Mouse (Mus musculus): ENCODE measurements at regions not wholly inside any gene's neighbourhood (a gene's known extent, or its start where the extent isn't known, plus 50 kb on each side); places are given as distances from the start of the nearest gene placed in this dataset.
A peak's percentile ranks its signal among the peaks of the same experiment; 100 is the strongest.

DNA sequence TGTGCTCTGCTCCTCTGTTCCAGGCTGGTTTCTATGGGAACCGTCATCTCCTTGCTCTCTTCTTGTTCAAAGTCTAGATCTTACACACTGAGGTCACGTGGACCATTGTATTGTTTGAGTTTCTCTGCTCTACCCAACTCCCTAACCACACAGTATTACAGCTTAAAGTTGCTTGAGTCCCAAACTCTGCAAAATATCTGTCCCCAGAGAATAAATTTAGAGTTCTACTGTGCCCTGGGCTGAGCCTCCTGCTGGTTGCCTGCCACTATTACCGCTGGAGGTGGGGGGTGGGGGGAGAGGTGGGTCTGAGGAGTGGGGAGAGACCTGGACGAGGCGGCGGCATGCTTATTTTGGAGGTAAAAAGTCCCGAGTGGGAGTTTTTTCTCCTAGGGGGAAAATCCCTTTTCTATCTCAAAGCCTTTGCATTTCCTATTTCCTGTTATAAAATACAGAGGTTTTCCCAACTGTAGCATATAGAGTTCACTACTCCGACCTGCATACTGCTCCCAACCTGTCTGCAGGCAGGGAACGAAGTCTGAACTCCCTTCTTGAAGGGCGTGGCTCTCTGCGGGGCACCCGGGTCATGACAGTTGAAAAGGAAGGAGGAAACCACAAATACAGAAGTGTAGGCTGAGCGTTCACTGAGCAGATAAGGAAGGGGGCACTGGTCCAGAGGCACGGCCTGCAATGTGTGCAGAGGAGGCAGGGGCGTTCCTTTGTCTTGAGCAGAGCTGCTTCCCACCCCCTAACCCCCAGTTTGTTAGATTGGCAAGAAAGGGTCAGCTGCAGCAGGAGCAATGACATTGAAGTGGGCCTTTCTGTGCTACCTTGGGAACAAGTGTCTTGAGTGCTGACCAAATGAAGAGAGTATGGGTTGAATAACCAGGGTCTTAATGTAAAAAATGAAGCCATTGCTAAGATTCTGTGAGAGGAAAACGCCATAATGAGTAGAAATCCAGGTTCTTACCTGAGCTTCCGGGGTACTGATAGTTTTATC is 188.7 kb downstream of the Akap7 start:
- no peak for DNase-seq (ENCODE audit: low spot score in 2 of 2)

DNA sequence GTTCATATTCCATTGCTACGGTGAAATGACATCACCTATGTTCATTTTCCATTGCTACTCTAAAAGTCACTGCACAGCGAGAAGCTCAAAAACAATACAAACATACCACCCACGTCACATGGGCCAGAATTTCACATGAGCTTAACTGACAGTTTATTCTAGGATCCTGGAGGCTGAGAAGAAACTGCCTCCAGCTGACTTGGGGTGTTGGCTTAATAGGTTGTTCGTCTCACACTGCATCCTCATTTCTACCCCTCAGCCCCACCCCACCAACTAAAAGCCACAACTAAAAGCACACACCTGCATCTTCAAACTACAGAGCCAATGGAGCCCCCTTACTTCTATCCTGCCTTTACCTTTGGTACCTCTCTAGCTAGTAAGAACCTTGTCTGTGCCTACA is 187.0 kb upstream of the Arg1 start:
- no peak for DNase-seq (ENCODE audit: low spot score in 2 of 2)

DNA sequence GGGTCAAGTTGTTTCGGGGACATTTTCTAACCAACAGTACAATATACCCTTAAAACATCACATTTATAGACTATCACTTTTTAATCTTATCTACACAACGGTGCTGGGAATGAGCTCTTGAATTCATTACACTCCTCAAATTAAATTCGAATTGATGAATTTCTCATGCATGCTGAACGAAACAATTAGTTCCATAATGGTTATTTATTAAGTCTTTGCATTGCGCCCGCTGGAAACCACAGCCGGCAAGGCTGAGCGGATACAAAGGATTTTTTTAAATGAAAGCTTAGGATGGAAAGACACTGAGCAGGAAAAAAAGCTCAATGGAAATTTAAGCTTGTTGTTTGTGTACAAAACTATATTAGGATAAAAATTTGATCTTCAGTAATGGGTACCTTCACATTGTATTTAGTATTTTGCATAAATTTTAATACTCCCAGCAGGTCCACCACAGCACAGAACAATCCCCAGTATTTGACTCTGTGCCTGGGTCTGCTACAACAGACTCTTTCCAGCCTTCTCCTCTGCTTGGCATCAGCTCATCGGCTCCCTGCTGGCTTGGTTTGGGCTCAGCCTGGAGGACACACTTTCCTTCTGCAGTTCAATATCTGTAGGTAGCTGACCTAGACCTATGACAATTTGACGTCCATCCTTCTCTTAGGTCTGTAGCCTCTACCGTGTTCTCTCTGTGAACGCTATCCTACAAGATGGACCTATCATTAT is 185.3 kb upstream of the Arg1 start:
- DNase-seq (ENCODE audit: low spot score in 2 of 2) = no peak

DNA sequence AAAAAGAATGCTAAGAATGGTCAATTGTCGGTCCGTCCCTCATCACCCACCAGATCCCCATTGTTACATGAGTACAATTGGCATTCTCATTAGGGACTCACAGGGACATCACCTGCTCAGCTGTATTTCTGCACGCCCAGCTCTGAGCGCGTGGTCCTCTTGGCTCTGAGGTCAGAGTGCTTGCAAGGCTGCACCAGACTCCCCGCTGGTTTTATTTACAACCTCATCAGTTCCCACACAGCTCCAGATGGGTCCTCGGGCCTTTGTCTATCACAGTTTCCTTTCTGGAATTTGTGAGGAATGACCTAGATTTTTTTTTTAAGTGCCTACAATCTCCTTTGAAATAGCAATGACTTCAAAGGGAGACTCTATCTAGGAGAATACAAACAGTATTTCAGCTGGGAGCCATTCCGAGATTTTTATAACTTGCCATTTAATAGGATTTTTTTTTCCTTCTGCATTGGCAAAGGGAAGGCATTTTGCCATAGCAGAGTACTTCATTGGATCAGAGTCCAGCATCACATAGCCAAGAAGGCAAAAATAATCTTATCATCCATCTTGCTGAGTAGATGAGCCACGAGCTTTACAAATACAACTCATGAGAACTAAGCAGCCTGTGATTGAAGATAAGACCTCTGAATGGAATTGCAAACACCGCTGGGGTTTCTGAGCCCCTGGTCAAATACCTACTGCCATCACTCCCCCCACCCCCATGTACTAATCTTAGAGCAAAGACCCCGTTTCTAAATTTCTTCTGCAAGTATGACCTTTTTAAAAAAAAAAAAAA is 184.5 kb upstream of the Arg1 start:
- peak in 1 of 2 experiments; percentile 30 for DNase-seq (ENCODE audit: low spot score in 2 of 2)

DNA sequence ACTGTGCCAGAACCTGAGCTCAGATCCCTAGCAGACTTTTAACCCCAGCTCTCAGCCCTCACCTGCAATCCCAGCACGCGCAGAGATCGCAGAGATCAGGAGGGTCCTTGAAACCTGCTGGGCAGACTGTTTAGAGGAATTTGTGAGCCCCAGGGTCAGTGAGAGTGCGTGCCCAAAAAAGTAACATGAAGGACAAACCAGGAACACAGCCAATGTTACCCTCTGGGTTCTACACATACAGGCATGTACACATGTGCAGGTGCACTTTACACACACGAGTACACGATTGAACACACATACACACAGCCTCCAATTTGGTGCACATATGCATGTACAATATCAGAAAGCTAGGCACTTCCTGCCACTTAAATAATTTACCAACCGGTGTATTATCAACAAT is 183.9 kb upstream of the Arg1 start:
- no peak for DNase-seq (ENCODE audit: low spot score in 2 of 2)

DNA sequence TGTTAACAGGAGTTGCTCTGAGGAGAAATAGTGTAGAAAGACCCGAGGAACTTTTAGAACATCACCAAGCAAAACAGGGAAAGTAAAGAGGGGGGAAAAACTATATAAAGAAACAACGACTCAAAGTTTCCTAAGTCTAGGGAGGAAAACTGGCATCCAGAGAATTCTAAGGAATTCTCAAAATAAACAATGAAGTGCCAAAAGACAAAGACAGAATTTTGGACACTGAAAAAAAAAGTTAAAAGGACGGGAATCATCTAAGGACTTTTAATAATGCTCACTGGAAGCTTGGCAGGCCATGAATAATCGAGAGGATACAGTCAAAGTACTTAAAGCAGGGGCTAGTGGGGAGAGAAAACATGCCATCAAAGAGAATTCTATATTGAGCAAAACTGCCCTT is 170.8 kb upstream of the Arg1 start:
- DNase-seq (ENCODE audit: low spot score in 2 of 2) = no peak

DNA sequence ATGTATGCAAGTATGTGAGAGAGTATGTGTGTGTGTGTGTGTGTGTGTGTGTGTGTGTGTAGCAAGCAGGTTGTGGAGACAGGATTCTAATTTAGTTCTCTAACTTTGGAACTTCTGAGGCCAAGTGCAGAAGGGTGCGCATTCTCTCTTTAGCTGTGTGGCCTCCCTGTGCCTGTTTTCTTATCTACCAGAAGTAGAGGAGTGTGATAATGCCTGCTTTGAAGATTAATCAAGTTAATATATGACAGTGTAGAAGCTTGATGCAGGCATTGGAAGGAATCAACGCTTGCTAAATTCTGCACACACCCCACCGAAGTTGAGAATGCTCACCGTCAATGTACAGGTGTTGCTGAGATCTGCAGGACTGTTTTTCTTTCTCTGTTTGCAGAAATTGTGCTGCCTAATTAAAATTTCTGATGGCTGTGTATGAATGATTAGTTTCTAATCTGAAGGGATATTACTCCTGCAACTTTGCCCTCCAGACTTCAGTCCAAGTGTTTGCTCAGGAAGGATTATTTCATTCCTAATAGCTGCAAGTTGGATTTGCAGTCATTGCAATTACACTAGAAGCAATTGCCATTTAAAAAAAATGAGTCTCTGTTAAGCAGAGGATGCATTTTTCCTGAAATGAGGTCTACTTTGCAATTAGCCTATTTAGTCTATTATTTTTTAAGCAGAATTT is 162.6 kb upstream of the Arg1 start:
- no peak for DNase-seq (ENCODE audit: low spot score in 2 of 2)

DNA sequence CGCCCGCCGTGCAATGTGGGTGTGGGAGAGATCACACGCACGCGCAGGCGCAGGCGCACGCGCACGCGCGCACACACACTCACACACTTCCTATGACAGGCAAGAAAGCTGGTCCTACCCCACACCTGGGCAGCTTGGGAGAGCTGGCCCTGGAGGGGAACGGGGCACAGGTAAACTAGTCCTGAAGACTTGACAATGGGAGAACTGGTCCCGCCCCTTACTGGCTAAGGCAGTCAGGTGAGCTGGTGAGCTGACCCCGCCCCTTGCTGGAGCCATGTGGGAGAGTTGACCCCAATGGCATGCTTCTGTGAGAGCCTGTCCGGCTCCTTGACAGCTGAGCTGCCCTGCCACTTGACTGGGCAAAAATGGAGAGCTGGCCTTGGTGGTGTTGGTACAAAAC is 159.5 kb upstream of the Arg1 start:
- no peak for DNase-seq (ENCODE audit: low spot score in 2 of 2)

DNA sequence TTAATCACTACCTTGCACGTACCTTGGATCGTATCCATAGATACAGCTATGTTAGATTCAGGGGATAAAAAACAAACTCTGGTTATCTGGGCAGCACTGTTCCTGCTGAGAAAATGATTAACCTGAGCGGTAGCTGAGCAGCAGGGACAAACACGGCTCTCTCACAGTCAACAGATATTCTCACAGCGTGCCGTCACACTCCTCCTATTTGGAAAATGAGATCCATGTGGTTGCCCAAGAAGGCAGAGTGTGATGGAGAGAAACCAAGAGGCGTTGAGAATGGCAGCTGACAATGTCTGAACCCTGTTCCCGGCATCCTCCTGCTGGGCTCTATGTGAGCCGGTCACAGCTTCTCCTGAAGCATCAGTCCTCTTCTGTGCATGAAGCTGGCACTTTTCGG is 155.6 kb upstream of the Arg1 start:
- no peak for DNase-seq (ENCODE audit: low spot score in 2 of 2)

DNA sequence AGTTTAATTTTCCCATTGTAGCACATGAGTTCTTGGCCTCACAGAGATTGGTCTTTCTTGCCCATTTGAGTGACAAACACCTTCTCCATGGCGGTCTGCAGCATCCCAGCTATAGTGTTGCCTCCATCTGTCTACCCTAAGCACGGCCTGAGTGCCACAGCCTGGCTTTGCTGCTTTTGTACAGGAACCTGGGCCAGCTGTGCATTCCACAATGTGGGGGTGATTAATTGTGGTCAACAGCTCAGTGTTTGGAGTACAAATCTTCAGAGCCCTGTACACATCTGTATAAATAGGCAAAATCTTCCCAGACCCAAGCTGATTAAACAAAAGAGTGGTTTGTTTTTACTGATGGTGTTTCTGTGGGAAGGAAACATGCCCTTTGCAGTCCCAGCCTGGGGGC is 145.3 kb upstream of the Arg1 start:
- DNase-seq (ENCODE audit: low spot score in 2 of 2) = no peak

DNA sequence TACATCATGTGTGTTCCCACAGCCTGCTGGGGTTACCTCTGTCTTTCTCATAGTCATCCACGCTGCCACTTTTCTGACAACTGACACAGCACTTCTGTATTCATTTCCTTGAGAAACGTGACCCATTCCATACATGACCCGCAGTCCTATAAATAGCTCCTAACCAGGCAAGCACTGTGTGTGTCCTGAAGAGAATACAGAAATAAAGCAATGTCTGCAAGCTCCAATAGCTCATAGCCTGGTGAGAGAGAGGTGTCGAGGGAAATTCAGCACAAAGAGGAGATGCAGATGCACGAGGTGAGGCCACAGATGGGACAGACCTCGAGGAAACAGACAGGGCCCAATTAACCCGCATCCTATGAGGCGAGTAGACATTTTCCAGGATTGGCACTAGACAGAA is 141.0 kb upstream of the Arg1 start:
- DNase-seq (ENCODE audit: low spot score in 2 of 2) = no peak

DNA sequence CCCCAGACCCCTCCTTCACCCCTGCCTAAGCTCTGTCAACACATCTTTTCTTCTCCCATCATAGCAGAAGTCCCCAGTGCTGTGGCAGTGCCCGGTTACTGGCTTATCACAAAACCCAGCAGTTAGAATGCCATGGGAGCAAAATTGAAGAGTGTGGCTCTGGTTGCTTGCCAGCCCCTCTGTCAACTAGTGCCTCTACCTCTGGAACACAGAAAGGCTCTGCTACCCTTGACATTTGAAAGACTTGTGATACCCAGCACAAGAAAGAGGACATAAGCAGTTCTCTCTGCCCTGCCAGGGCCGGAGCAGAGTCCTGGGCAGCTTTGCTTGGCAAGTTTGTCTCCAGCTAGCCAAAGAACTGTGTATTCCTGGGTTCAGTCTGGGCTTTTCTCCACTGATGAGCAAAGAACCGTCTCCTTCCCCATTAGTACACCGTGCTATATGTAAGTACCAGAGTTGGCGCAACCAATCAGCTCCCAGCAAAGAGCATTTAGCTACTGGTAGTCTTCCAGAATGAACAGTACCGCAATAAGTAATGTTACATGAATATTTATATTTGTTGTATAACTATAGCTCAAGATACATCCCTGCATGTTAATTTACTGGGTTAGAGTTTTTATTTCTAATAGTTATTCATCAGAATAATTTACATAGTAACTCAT is 137.5 kb upstream of the Arg1 start:
- DNase-seq (ENCODE audit: low spot score in 2 of 2) = no peak

DNA sequence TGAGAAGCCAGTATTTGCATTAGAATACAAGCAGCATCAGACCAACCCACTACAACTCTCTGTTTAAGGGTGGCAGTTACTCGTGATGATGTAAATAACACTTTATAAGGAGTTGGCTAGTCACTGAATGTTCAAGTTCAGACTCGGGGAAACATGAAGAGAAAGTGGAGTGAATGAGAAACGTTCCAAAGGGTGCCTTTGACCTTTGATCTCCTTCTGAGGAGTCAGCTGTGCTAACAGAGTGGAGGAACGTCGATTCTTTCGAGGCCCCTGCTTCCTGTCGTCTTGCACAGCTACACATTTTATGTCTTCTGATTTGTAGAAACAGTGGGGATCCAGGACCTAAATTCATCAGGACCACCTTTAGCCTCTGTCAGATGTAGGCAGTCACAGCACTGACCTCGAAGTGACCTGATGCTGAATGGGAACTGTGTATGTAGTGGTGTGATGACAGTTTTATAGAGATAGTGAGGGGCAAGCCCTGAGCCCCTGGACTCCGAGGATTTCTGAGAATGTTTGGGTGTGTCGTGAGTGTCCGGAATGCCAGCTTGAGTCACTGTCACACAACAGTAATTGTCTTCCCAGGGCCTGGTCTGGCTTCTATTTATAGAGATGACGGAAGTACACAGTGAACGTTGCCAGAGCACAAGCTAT is 134.2 kb upstream of the Arg1 start:
- no peak for DNase-seq (ENCODE audit: low spot score in 2 of 2)

DNA sequence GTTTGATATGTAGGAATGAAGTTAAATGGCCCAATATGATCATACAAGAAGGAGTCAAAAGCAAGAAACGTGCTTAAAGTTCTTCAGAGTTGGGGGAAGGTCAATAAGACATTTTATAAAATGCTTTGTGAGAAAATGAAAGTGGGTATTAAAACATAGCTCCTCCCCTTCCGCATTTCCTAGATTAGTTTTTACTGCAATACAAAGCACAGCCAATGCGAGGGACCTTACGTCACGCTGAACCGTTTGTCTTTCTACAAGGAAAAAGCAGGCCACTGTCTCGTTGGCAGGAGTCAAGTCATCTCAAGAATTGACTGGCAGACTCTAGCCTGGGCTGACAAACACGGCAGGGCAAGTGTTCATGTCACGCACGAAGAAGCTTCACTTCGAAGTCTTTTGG is 131.4 kb upstream of the Arg1 start:
- no peak for DNase-seq (ENCODE audit: low spot score in 2 of 2)

DNA sequence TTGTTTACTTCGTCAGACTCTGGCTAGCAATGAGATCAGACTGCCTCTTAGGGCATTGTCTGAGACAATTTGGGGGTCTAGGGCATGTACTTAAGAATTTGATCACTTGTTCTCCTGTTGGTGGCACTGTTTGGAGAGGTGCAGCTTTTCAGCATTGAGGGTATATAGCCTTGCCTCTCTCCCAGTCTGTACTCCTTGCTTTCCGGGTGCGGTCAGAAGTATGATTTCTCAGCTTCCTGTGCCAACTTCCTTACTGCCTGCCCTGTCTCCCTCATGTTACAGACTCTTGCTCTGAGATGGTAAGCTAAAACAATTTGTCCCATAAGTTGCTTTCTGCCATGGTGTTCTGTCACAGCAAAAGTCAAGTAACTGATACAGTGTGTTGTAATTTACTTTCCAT is 124.7 kb upstream of the Arg1 start:
- DNase-seq (ENCODE audit: low spot score in 2 of 2) = no peak

DNA sequence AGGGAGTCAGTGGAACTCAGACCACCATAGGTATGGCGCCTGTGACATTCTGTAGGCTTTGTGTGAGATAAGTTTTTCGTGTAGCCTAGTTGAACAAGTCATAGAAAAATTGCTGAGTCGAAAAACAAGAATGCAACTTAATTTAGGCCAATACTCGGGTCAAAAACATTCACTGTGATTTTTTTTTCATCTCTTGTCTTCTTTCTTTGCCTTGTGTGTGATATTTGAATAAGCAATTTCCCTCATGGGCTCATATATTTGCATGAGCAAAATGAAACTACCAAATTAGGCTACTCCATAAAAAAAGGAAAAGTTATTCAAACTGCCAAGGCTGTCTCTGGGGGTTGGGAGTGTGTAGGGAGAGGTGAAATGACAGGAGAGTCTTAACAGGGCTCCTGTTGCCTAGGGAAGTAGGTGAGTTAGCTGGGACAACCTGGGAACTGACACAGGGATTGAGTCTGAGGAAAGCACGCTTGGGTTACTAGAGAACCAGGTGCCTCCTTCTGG is 124.1 kb upstream of the Arg1 start:
- DNase-seq (ENCODE audit: low spot score in 2 of 2) = no peak

DNA sequence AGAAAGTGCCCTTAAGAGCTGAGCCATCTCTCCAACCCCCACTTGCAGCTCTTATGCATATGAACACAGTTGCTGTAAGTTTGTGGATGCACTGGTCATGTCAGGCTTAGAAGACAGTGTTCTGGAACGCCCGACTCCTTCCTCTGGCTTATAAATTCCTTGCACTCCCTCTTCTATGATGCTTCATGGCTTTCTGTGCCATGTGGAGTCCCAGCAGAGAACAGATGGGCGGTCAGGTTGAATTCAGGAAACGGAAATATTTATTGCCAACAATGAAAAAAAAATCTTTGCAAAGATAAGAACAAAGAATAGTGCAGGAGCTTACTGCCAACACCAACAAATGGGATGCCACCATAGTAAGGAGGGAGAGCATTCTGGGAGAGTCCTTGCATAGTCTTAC is 113.9 kb upstream of the Arg1 start:
- no peak for DNase-seq (ENCODE audit: low spot score in 2 of 2)

DNA sequence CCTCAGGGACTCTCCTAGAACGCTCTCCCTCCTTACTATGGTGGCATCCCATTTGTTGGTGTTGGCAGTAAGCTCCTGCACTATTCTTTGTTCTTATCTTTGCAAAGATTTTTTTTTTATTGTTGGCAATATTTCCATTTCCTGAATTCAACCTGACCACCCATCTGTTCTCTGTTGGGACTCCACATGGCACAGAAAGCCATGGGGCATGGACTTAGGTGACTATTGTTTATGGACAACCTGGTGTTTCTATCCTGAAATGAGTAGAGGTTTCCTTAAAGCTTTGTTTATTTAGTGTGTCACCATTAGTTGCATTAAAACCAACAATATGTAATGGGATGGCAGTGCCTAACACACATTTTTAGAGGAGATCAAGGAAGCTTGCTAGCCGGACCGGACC is 112.6 kb upstream of the Arg1 start:
- DNase-seq (ENCODE audit: low spot score in 2 of 2) = no peak

DNA sequence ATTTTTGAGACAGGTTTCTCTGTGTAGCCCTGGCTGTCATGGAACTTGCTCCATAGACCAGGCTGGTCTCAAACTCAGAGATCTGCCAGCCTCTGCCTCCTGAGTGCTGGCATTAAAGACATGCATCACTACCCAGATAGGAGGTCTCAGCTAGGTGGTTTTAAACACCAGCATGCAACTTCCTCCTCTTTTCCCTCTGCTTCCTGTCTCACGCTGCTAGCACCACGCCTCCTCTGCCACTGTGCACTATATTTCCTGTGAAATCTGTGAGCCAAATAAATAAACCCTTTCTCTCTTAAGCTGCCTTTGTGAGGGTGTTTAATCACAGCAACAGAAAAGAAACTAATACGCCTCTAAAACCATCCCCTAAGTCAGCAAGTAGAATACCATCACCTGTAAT is 109.6 kb upstream of the Arg1 start:
- DNase-seq (ENCODE audit: low spot score in 2 of 2) = no peak

DNA sequence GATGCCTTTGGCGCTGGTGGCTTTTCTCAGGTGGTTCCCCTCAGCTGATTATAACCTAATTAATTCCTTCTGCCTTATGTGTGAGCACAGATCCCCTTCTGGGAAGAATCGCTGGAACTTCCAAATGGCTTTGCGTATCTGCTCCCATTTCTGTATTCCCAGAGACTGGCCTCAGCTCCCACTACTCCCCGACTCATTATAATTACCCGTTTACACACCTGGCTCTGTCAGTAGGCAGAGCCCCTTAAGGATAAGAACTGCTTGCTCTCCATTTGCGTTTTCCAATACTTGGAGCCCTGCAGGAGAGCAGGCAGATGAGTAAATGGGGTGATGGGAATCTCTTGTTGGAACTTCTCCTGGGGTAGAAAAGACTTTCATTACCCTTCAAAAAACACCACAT is 108.1 kb upstream of the Arg1 start:
- no peak for DNase-seq (ENCODE audit: low spot score in 2 of 2)

Measured in right cerebral cortex, postnatal 36 days (tissue).